Mouse (Mus musculus): ENCODE data around the gene 1700028P14Rik.

- TF ChIP-seq GATA1 (IDR thresholded peaks at IDR 0.05; ENCODE audit: low read length) (no peak), TAL1 (IDR thresholded peaks at IDR 0.05; ENCODE audit: low read length) (no peak)
These were observed 34.8 kb upstream of the 1700028P14Rik start, which contains the start of gene Ptar1 for GRCm38 (mm10) chr19:23687296-23688021.

Data from erythroblast, embryonic 14.5 days (primary cell).